Mouse (Mus musculus) left cerebral cortex, adult 18-20 months (tissue): ENCODE results near the gene Pakap. TPM values are rescaled to one million over a fixed set of nuclear protein-coding genes. Genes with fewer than 3 reads are reported as not detected.

ENCODE experiments used
- DNase-seq, 2 experiments: peaks; one replicate each; pipeline ENCODE4 v3.0.0; 2021 to 2022; ENCODE audit warnings: low spot score in 2 of 2, mixed read lengths in 1 of 2
- total RNA-seq, 2 experiments: library from RNA; stranded (reverse); gene quantifications; 2 replicates each; pipeline ENCODE4 v1.2.3; 2021

The Pakap gene
- total RNA-seq, 2 experiments from 2014 or later, result 17.2 to 19.1 TPM

DNA sequence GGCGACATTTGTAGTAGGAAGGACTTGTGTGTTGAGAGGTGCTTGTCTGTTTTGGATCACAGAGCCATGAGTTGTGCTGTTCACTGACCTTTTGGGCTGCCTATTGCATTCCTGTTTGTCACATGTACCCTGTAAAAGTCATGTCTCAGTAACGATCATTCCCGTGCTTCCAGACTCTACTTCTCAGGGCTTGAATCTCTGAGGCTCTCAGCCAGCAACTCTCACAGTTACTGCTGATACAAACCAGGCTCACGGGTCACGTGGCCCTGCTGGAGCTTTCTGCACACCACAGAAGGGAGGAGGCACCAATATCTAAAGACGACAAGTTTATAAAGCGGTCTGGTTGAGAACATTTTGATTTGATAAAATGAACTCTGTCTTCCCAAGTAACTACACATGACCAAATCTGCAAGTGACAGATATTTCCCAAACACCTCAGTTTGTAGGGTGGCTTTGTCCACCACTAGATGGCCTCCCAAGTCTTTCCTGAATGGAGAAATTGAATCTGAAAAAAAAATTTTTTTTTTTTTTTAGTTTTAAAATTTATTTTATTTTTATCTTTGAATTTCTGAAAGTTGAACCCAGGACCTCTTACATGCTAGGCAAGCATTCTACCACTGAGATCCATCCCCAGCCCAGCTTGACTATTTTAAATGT lies 103.0 kb downstream of the Pakap start:
- no peak for DNase-seq

DNA sequence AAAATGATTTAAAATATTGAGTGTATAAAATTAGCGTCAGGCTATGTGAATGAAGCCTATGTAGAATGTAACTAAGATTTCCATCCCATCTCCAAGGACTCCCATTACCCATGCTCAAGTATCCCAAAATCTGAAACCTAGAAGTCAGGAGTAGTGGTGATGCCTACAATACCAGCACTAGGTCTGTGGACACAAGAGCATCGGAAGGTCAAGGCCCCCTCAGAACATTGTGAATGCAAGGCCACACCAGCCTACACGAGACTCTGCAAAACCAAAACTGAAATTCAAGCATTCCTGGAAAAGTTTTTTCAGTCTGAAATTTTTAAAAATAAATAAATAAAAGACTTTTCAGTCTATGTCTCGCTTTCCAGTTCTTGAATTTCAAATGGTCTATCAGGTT lies 104.6 kb downstream of the Pakap start:
- DNase-seq, result no peak

DNA sequence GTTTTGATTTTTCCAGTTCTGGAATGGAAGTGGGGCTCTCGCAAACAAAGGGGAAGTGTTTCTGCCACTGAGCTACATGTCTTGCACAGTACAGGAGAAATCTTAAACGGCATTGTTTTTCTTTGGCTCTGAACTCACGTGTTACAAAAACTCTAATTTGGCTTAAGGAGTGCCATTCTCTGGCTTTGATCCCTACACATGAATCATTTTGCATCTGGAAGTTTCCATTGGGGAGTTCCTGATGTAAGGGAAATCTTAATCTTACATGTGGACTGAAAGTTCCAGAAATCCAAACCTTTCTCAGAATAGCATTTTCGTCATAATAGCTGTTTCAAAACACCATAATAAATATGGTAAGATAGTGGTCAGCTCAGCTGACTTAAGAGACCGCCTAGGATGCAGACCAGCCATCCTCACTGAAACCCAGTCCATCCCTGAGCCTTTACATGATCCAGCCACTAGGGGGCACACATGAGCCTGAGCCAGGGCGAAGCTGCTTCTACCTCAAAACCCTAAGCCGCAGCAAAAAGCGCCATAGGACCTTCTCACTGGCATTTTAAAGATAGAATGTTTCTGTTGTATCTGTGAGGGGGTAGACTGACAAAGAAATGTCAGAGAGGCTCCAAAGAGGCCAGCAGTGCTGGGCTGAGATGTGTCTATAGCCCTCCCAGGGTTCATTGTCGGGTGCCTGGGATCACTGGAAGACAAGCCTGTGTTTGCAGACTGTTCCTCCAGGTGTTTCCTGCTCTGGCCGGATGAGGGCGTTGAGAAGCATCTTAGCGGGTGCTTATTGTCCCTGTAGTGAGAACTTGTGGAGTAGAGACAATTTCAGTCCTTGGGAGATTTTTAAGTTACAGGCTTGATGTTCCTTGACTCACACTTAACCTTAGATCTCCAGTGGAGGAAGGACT lies 105.3 kb downstream of the Pakap start:
- DNase-seq, result peak; percentile 90 to 95

DNA sequence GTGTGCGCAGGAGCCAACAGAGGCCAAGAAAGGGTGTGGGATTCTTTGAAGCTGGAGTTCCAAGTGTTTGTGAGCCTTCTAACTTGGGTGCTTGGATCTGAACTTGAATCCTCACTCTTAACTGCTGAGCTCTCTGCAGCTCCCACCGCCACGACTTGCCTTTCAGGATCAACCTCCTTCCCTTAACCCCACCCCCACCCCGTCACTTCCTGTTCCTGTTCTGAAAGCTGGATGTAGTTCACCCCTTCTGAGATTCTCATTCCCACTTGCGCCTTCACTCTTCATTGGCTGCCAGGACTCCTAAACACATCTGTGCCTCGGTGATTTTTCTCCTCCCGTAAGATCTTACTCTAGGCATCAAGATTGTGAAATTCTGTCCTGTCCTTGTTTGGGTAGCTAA lies 106.4 kb downstream of the Pakap start:
- no peak for DNase-seq

DNA sequence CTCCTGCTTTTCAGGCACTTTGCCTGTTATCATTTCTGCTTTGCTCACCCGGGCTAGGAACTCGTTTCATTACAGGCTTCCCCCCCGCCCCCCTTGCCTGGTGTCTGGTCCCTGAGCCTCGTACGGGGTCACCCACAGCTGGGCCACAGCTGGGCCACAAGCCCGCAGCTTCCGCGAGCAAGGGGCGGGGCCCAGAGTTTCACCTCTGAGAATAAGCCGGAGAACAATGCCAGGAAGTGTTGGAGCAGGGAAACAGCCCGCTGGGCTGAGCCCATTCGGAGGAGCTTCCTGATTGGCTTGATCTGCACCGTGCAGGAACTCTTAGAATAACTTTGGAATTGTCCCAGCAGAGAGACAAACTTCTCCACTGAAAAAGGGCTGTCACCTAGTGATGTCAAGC lies 107.4 kb downstream of the Pakap start:
- DNase-seq, result no peak

DNA sequence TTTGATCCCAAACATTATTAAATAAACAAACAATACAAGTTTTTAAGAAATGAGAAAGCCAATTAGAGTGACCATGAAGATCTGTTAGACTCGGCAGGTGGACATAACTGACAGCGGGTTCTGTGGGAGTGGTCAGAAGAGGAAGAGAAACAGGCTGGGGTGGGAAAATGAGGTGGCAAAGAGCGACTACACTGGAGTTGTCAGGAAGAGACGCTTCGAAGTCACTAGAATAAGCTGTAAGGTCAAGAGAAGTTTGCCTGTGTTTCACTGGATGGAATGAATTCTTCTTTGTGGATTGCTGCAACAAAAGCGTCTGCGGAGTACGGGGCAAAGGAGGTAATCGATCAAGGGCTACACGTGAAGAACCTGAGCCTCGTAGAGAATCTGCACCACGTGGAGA lies 109.9 kb downstream of the Pakap start:
- no peak for DNase-seq

DNA sequence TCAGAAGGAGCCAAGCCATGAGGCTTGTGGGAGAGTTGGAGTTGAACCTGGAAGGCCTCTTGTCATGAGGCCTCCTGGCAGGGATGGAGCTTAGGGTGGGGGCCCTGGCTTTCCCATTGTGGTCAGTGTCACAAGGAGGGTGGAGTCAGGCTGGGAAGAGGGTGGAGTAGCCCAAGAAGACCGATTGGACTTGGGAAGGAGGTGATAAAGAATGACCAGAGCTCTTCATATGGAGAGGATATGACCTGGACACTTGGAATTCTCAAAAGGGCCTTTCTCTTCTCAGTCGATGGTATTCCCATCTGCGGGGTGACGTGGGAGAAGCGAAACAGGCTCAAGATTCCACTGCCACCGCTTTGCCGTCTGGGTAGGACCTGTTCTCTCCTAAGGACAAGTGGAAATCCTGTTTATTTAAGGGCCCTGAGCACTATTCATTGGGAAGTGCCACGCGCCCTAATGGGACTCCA lies 111.0 kb downstream of the Pakap start:
- DNase-seq, result no peak

DNA sequence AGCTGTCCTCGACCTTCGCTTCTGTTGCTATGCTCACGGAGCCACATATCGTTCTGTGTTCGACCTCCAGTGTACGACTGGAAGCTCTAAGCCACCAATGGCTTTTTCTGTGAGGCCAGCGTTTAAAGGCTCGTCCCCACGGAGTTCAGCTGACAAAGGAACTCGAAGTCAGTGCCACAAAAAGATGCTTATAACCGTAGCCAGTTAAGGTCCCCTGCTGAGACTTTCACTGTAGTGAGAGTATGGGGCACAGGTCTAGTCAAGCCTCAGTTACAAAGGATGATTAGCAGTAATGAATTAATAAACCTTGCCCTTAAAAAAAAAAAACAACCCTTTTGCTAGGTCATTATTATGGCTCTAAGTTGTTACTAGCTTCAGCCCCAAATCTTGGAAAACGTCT lies 112.2 kb downstream of the Pakap start:
- no peak for DNase-seq

DNA sequence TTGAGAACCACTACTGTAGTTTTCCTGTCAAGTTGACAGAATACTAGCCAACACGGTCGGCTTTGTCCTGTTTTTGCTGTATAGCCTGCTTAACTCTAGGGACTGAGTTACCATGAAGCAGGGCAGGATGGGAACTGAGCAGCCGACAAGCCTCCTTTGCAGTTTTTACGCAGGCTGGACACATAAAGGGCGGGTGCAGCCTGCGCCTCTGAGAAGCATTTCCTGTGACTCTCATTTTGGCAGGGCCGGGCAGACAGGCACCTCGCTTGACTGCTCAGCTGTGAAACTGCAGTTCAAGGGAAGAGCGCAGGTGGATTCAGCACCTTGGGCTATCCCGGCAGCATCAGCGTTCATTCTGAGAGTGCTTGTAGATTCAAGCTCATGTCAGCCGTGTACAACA lies 113.5 kb downstream of the Pakap start:
- DNase-seq, result no peak

DNA sequence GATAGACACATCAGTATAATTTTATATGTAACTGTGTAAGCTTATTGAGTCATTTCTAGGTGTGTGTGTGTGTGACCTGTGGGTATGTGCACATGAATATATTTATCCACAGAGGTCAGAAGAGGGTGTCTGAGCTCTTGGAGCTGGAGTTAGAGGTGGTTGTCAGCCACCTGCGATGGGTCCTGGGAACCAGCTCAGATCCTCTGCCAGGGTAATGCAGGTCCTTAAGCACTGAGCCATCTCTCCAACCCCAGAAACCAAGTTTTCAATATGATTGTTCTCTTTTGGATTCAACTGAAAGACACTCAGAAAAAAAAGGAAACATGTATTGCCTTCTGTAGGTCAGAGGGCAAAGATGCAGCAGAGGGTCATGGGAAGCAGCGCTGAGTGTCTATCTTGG lies 114.4 kb downstream of the Pakap start:
- DNase-seq, result no peak

DNA sequence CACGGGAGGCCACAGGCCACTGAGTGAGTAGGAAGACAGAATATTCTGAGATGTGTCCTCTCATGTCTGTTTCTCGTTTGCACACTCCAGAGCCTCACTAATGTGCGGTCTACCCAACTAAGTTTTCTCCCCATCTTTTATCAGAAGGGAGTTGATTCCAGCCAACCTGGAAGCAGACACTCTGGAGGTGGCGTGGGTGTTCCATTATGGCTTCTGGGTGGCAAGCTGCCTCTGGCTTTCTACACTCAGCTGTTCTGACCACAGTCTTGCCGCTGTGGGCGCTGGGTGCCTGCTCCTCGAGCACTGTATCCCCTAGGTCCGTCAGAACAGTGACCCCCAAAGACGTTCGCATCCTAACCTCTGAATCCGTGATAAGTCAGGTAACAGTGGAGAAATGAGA lies 115.0 kb downstream of the Pakap start:
- peak; percentile 62 to 68 for DNase-seq

DNA sequence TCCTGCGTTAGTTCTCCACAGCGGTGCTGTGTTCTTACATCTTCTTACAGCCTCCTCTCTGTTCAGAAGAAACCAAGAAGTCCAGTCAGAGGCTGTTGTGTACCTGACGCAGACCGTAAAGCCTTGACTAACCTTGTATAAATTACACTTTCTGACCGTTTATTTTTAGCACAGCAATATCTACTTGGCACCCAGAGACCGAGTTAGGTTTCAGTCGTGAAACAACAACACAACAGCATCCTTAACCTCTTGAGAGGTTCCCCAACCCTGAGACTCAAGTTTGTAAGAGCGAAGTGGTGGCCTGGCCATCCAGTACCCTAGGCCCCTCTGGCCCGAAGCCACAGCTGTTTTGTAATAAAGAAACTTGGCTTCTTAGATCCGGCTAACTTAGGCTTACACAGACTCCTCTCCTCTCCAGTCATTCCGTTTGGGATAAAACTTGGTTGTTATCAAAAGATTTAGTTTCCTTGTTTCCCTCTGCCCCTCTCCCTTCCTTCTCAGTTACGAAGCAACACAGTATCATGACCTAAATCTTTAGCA lies 116.8 kb downstream of the Pakap start:
- DNase-seq, result no peak

DNA sequence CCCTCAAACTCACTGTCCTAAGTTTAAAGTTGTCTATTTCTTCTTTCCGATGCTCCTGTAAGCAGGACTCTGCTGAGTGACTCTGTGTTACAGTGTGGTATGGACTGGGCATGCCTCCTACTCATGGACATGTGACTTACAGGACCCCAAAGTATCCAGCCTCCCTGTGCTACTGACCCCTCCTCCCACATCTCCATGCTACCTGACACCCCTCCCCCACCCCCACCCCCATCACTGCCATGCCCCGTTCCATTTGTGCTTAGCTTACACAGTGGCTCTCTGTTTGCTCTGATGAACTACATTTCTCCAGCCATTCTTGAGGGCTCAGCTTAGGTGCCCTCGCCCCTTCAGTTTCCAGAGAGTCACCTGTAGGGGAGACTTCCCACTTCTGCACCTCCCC lies 118.8 kb downstream of the Pakap start:
- DNase-seq, result no peak

DNA sequence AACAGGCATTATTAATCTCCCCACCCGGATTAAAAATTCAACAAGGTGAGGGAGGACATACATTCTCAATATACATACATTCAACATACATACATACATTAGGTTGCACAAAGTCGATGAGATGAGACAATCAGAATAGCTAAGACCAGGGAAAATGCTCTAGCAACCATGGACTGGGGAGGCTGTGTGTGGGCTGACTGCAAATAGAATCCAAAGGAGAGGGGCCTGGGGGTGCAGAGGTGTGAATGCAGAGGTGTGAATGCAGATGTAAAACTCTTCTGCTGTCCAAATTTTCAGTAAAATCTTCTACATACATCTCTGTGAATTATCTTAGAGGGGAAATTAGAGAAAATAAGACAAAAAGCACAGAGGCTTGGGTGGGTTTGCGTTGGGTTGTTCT lies 119.6 kb downstream of the Pakap start:
- DNase-seq, result peak in 1 of 2 experiments; percentile 46

DNA sequence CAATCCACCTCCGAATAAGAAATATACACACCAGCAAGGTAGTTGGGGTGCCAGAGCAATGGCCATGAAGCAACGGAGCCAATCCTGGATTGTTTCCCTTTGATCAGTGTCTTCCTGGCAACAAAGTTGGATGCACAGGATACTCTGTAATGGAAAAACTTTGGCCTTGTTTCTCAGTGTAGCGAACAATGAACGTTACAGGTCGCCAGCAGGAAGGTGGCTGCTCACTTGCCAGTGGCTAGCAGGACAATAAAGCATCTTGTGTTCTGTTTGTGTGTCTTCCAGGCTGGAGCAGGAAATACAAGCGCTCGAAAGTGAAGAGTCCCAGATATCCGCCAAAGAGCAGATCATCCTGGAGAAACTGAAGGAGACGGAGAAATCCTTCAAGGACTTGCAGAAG lies 120.2 kb downstream of the Pakap start:
- no peak for DNase-seq

DNA sequence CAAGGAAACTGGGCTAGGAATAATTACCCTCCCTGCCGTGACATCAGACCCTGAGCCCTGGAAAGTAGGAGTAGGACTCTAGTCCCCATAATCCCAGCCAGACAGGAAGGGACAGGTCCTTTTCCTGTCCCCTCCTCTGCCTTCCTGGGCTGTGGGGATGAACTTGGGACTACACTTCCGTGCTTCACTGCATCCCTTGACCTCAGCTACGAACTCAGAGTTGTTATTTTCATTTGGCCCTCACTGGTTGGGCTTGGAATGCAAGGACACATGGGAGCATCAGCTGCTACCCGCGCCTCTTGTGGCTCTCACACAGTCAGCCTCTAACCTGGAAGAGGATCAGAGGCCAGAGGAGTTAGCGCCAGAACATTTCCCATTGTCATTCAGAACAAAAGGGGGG lies 122.0 kb downstream of the Pakap start:
- DNase-seq, result no peak

DNA sequence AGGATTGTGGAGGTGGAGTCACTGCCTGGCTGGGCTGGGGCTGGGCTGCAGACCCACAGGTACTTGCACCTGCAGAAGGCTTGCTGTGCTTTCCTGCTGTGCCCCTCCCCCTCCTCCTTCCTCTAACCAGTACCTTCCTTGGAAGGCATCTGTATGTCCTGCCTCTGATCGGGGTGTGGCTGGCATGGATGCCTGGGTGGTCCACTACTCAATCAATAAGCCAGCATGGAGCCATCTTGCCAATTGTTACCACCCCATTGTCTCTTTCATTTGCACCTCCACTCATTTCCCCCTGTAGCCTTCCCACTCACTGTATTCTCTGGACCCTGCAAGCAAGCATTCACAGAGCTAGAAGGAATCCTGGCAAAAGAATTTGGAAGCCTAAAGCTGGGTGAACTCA lies 122.8 kb downstream of the Pakap start:
- DNase-seq, result no peak

DNA sequence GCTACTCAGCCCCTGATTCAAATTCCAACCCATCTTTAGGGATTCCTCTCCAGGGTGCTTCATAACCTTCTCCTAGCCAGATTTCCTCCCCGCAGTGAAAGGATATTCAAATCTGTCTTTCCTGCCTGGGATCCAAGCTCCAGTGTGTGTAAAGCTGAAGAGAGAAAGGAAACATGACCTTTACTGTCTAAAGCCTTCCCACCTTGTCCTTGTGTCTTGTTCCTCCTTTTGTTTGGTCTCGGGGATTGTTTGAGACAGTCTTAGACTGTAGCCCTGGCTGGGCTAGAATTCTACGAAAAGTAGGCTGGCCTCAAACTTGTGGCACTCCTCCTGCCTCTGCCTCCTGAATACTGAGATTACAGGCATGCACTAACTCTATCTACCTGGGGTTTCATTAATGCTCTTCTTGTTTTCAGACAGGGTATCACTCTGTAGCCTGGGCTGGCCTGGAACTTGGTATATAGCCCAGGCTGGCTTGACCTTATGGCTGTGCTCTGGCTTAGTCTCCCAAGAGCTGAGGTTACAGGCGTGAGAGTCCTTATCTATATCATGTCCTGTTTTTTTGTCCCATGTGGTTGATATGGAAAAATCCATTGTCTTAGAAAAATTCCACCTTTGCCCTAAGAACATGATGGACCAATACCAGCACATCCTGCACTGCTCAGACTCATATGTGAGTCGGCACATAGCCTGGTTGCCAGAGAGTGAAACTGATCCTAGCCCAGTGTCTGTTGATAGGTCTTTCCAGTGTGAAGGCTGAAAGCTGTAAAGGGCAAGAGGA lies 126.6 kb downstream of the Pakap start:
- no peak for DNase-seq

DNA sequence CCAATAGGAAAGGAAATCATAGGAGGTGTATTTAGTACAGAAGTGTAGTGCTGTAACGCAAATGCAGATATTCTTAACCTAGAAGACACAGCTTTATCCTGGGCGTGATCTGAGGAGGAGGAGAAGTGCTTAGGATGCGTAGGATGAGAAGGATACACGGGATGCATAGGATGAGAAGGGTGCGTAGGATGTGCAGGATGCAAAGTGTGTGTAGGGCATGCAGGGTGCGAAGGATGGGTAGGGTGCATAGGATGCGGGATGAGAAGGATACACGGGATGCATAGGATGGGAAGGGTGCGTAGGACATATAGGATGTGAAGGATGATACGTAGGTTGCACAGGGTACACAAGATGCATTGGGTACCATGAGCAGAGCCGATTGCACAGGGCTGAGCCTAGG lies 129.0 kb downstream of the Pakap start:
- no peak for DNase-seq

DNA sequence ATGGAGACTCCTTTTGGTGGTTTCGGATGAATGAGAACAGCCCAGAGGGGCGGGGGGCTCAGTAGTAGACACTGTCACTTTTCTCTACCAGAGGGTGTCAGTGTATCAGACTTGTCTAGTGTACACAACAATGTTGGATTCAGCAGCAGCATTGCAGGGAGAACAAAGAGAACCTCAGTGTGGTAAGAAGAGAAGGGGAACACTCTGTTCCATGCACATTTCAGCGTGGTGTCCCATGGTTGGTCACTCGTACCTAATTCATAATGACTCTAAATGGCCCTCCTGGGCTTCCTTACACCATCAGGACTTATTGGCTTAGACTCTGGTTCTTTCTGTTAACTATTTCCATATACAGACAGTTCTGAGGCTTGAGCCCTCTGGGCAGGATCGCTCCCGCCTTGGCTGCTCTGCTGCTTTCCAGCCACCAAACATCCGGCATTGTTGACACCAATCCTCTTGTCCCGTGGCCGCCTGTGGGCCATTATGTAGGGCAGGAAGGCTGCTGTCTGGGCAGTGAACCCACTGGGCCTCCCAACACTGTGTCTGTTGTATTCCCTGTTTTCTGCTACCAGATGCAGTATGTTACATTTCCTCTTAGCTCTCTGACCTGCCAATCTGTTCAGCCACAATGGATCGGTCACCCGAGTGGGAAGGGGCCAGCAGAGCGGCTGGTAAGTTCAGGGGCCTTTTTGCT lies 130.1 kb downstream of the Pakap start:
- no peak for DNase-seq

DNA sequence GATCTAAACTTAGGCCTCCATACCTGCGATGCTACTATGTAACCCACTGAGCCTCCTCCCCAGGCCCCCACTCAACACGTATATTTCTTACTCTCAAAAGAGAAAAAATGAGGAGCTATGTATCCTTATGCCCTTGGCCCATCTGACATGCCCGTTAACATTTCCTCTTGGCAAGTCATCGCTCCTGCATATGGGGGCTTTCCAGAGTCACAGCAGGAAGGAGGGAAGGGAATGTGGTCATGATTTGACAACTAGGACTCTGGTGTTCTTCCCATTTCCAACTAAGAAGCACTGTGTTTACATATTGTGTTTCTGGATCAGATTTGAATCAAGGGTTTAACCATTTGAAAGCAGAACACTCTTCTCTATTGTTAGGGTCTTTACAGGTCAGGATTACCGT lies 133.6 kb downstream of the Pakap start:
- DNase-seq, result no peak
